Mouse (Mus musculus) lung, adult 2 months (tissue): ENCODE measurements around the gene Odc1.

ENCODE experiments used
- CTCF ChIP-seq: fragments of 200-500 bp; IDR thresholded peaks from 2 replicates; pipeline ENCODE4 v1.5.1; 2011; ENCODE audit warnings: mild to moderate bottlenecking, low read length, control low read depth; ENCODE audit not compliant: insufficient read depth
- POLR2A ChIP-seq: fragments of 200-500 bp; IDR thresholded peaks from 2 replicates; pipeline ENCODE4 v1.6.1; 2011; ENCODE audit warnings: low read depth, mild to moderate bottlenecking, control low read depth, low read length, borderline replicate concordance; ENCODE audit errors: extremely low read depth

- TF ChIP-seq CTCF, result no peak
- no peak for TF ChIP-seq POLR2A
Measured at GRCm38 (mm10) chr12:17594701-17595100, 50.1 kb downstream of the Odc1 start.
